Mouse (Mus musculus): Measurements from ENCODE around the gene Lrrc43. TPM values are rescaled to one million over a fixed set of nuclear protein-coding genes. Genes with fewer than 3 reads are reported as not detected.

The Lrrc43 gene
- total and polyA plus RNA-seq, 2 experiments from 2014 or later = 0.77 to 1.3 TPM

DNA sequence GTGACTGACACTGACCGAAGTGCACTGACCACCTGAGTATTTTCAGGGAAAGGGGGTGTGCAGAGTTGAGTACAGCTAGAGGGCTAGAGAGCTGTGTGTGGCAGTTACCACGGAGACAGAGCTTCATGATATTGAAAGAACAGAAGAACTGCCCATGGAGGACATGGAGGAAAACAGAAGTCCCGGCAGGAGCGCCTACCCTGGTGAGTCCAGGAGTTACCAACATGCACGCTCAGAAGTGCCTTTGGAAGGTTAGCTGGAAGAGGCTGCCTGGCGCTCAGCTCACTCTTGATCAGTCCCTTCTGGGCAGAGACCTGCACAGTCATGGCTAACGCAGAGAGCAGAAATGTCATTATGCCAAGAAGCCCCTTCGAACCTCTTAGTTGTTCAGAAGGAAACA, 41.0 kb downstream of the Lrrc43 start:
- Histone ChIP-seq H3K9ac (replicated peaks; ENCODE audit: low read length, poor library complexity, severe bottlenecking) (no peak overlapping the region), H3K4me3 (ENCODE audit: low read depth, low read length) (no peak overlapping the region), H3K36me3 (ENCODE audit: insufficient read depth, low read length) (peaks cover 66% of the 10 kb centered on the region), H3K4me2 (ENCODE audit: low read depth, low read length, poor library complexity, severe bottlenecking) (no peak overlapping the region), H3K9me3 (ENCODE audit: low read length) (no peaks in the 10 kb centered on the region), H3K4me1 (ENCODE audit: insufficient read depth, low read length) (no peaks in the 10 kb centered on the region), H3K27ac (ENCODE audit: low read depth, low read length) (no peak overlapping the region), H3K27me3 (ENCODE audit: insufficient read depth, low read length) (no peaks in the 10 kb centered on the region)
- DNase-seq (ENCODE audit: low spot score) (no peak), ATAC-seq (ENCODE audit: low FRiP score) (no peak)
- TF ChIP-seq CTCF (IDR thresholded peaks at IDR 0.05) = no peak
- 89% methylated on average over 8 of the region's 8 CpGs for WGBS

- no peak for ATAC-seq (ENCODE audit: low FRiP score)
- Histone ChIP-seq H3K4me2 (ENCODE audit: low read depth, low read length, poor library complexity, severe bottlenecking) (no peak overlapping the region), H3K4me3 (ENCODE audit: low read depth, low read length) (no peak overlapping the region), H3K36me3 (ENCODE audit: insufficient read depth, low read length) (peaks cover 73% of the 10 kb centered on the region), H3K27ac (ENCODE audit: low read depth, low read length) (no peak overlapping the region), H3K4me1 (ENCODE audit: insufficient read depth, low read length) (no peaks in the 10 kb centered on the region), H3K9me3 (ENCODE audit: low read length) (no peaks in the 10 kb centered on the region), H3K9ac (replicated peaks; ENCODE audit: low read length, poor library complexity, severe bottlenecking) (no peak overlapping the region), H3K27me3 (ENCODE audit: insufficient read depth, low read length) (no peaks in the 10 kb centered on the region)
- WGBS = 95% methylated on average over 10 of the region's 10 CpGs
- TF ChIP-seq CTCF (IDR thresholded peaks at IDR 0.05) = no peak
- DNase-seq (ENCODE audit: low spot score) = no peak
Observed at GRCm38 (mm10) chr5:123533801-123534200, 44.7 kb downstream of the Lrrc43 start.

DNA sequence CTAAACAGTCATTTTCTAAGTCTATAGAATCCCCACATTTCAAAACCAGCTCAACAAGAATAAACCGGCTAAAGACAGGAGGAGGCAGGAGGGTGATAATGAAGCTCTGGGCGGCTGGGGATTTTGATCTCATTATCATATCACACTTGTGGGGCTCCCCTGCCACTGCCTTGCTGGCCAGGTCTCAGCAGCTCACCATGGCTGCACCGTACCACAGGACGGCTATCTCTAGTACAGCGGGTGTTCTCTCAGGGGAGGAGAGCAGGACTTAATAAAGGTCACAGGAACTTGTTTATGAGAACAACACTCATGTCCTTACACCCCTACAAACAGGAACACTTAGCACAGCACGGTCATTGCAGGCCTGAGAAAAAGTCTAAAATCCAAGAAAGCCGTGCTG, 66.6 kb downstream of the Lrrc43 start:
- Histone ChIP-seq H3K4me3 (ENCODE audit: low read depth, low read length) (no peak overlapping the region), H3K27me3 (ENCODE audit: insufficient read depth, low read length) (no peaks in the 10 kb centered on the region), H3K4me1 (ENCODE audit: insufficient read depth, low read length) (no peaks in the 10 kb centered on the region), H3K27ac (ENCODE audit: low read depth, low read length) (no peak overlapping the region), H3K9ac (replicated peaks; ENCODE audit: low read length, poor library complexity, severe bottlenecking) (no peak overlapping the region), H3K36me3 (ENCODE audit: insufficient read depth, low read length) (peaks cover 34% of the 10 kb centered on the region), H3K4me2 (ENCODE audit: low read depth, low read length, poor library complexity, severe bottlenecking) (no peak overlapping the region), H3K9me3 (ENCODE audit: low read length) (no peaks in the 10 kb centered on the region)
- 91% methylated on average over 7 of the region's 7 CpGs for WGBS
- no peak for DNase-seq (ENCODE audit: low spot score)
- no peak for TF ChIP-seq CTCF (IDR thresholded peaks at IDR 0.05)
- no peak for ATAC-seq (ENCODE audit: low FRiP score)

GRCm38 (mm10) chr5:123556451-123556850, 67.3 kb downstream of the Lrrc43 start:
- WGBS = 66% methylated on average over 2 of the region's 2 CpGs
- DNase-seq (ENCODE audit: low spot score) = peak; percentile 53
- H3K9ac ChIP-seq (replicated peaks; ENCODE audit: low read length, poor library complexity, severe bottlenecking) = no peak overlapping the region
- no peak for ATAC-seq (ENCODE audit: low FRiP score)
- no peak for TF ChIP-seq CTCF (IDR thresholded peaks at IDR 0.05)
- H3K4me3 ChIP-seq (ENCODE audit: low read depth, low read length) = no peak overlapping the region
- no peaks in the 10 kb centered on the region for H3K27me3 ChIP-seq (ENCODE audit: insufficient read depth, low read length)
- no peaks in the 10 kb centered on the region for H3K4me1 ChIP-seq (ENCODE audit: insufficient read depth, low read length)
- no peaks in the 10 kb centered on the region for H3K9me3 ChIP-seq (ENCODE audit: low read length)
- no peak overlapping the region for H3K4me2 ChIP-seq (ENCODE audit: low read depth, low read length, poor library complexity, severe bottlenecking)
- H3K27ac ChIP-seq (ENCODE audit: low read depth, low read length) = no peak overlapping the region
- H3K36me3 ChIP-seq (ENCODE audit: insufficient read depth, low read length) = peaks cover 36% of the 10 kb centered on the region

Small RNA genes lying within 50 kb of the gene (microRNA-seq; reads per million reads assigned to microRNA genes)
- 1.0 reads per million for gene Mir7647 (ENCODE audit: borderline number of aligned reads)

Other genes with a start within 250 kb of the Lrrc43 start
- 2.2 and 3.3 TPM in 2 replicates for gene Wdr66, start 237.2 kb upstream of the Lrrc43 start, total RNA-seq (2014; rRNA removed)
- 1.4 and 2.0 TPM in 2 replicates for gene Wdr66, start 237.2 kb upstream of the Lrrc43 start, polyA plus RNA-seq (2015; fragmentation: Nextera tagmentation; extraction: Ambion mirVana)
- 33.5 and 40.7 TPM in 2 replicates for gene Bcl7a, start 145.5 kb upstream of the Lrrc43 start, total RNA-seq (2014; rRNA removed)
- gene Bcl7a, start 145.5 kb upstream of the Lrrc43 start, polyA plus RNA-seq (2015; fragmentation: Nextera tagmentation; extraction: Ambion mirVana) = 21.4 and 21.6 TPM in 2 replicates
- gene Mlxip, start 94.5 kb upstream of the Lrrc43 start, total RNA-seq (2014; rRNA removed) = 16.6 and 17.9 TPM in 2 replicates
- gene Mlxip, start 94.5 kb upstream of the Lrrc43 start, polyA plus RNA-seq (2015; fragmentation: Nextera tagmentation; extraction: Ambion mirVana) = 9.8 and 11.3 TPM in 2 replicates
- gene Il31, start 184 bp downstream of the Lrrc43 start, total RNA-seq (2014; rRNA removed) = not detected in 2 replicates
- gene Il31, start 184 bp downstream of the Lrrc43 start, polyA plus RNA-seq (2015; fragmentation: Nextera tagmentation; extraction: Ambion mirVana) = not detected in 2 replicates
- gene B3gnt4, start 21.2 kb downstream of the Lrrc43 start, total RNA-seq (2014; rRNA removed) = 3.9 and 5.3 TPM in 2 replicates
- gene B3gnt4, start 21.2 kb downstream of the Lrrc43 start, polyA plus RNA-seq (2015; fragmentation: Nextera tagmentation; extraction: Ambion mirVana) = 1.3 and 1.4 TPM in 2 replicates
- gene Diablo, start 34.9 kb downstream of the Lrrc43 start, total RNA-seq (2014; rRNA removed) = 77.6 and 81.1 TPM in 2 replicates
- 87.2 and 89.5 TPM in 2 replicates for gene Diablo, start 34.9 kb downstream of the Lrrc43 start, polyA plus RNA-seq (2015; fragmentation: Nextera tagmentation; extraction: Ambion mirVana)
- gene Gm49027, start 36.2 kb downstream of the Lrrc43 start, total RNA-seq (2014; rRNA removed) = 0.93 and 2.1 TPM in 2 replicates
- gene Gm49027, start 36.2 kb downstream of the Lrrc43 start, polyA plus RNA-seq (2015; fragmentation: Nextera tagmentation; extraction: Ambion mirVana) = 0.18 and 0.43 TPM in 2 replicates
- 56.2 and 58.1 TPM in 2 replicates for gene Vps33a, start 83.7 kb downstream of the Lrrc43 start, total RNA-seq (2014; rRNA removed)
- gene Vps33a, start 83.7 kb downstream of the Lrrc43 start, polyA plus RNA-seq (2015; fragmentation: Nextera tagmentation; extraction: Ambion mirVana) = 39.4 and 42.0 TPM in 2 replicates
- 73.1 and 80.0 TPM in 2 replicates for gene Clip1, start 195.3 kb downstream of the Lrrc43 start, total RNA-seq (2014; rRNA removed)
- gene Clip1, start 195.3 kb downstream of the Lrrc43 start, polyA plus RNA-seq (2015; fragmentation: Nextera tagmentation; extraction: Ambion mirVana) = 64.2 and 77.5 TPM in 2 replicates
- gene Zcchc8, start 231.8 kb downstream of the Lrrc43 start, total RNA-seq (2014; rRNA removed) = 29.6 and 40.6 TPM in 2 replicates
- 41.9 and 46.3 TPM in 2 replicates for gene Zcchc8, start 231.8 kb downstream of the Lrrc43 start, polyA plus RNA-seq (2015; fragmentation: Nextera tagmentation; extraction: Ambion mirVana)

All from midbrain, postnatal 0 days (tissue).